Mouse (Mus musculus) myocyte (in vitro differentiated cells): ENCODE data around the gene Hist1h2bj. TPM values are rescaled to one million over a fixed set of nuclear protein-coding genes. Genes with fewer than 3 reads are reported as not detected.

ENCODE experiments used
- H3K27me3 ChIP-seq: one replicate; pipeline ENCODE4 v1.6.1; 2011; ENCODE audit not compliant: control insufficient read depth, insufficient read depth, insufficient read length
- H3K36me3 ChIP-seq: one replicate; pipeline ENCODE4 v1.6.1; 2011; ENCODE audit not compliant: control insufficient read depth, insufficient read depth
- H3K4me2 ChIP-seq: one replicate; pipeline ENCODE4 v1.6.1; 2011; ENCODE audit warnings: low read depth, control low read depth
- H3K4me3 ChIP-seq: one replicate; pipeline ENCODE4 v1.5.1; 2011; ENCODE audit warnings: mild to moderate bottlenecking, control low read depth, moderate library complexity
- H3K79me2 ChIP-seq: one replicate; pipeline ENCODE4 v1.6.1; 2011; ENCODE audit not compliant: control insufficient read depth, insufficient read depth
- H3ac ChIP-seq: one replicate; pipeline ENCODE4 v1.6.1; 2011; ENCODE audit not compliant: control insufficient read depth, insufficient read length
- CEBPB ChIP-seq: IDR thresholded peaks from 2 replicates; pipeline ENCODE4 v1.6.1; 2011; ENCODE audit warnings: mild to moderate bottlenecking, moderate library complexity; ENCODE audit not compliant: poor library complexity, insufficient read depth, severe bottlenecking
- E2F4 ChIP-seq: IDR thresholded peaks from one replicate; pipeline ENCODE4 v1.6.1; 2011; ENCODE audit warnings: mild to moderate bottlenecking, control low read depth, moderate library complexity; ENCODE audit not compliant: insufficient read depth
- MAX ChIP-seq: IDR thresholded peaks from one replicate; pipeline ENCODE4 v1.6.1; 2011; ENCODE audit warnings: low read depth, mild to moderate bottlenecking, control low read depth
- MYOD1 ChIP-seq, 3 experiments: IDR thresholded peaks; one replicate each; pipeline ENCODE4 v1.6.1; 2011; ENCODE audit warnings: control low read depth in 2 of 3, low read depth in 2 of 3, mild to moderate bottlenecking in 2 of 3, moderate library complexity in 1 of 3; ENCODE audit not compliant: insufficient read length in 2 of 3, control insufficient read depth in 1 of 3
- MYOG ChIP-seq, 3 experiments: IDR thresholded peaks; one replicate each; pipeline ENCODE4 v1.6.1; 2011; ENCODE audit warnings: control low read depth in 2 of 3, low read depth in 2 of 3, mild to moderate bottlenecking in 2 of 3; ENCODE audit not compliant: insufficient read length in 2 of 3, control insufficient read depth in 1 of 3, insufficient read depth in 1 of 3
- POLR2A ChIP-seq: IDR thresholded peaks from one replicate; pipeline ENCODE4 v1.6.1; 2011; ENCODE audit warnings: low read depth, mild to moderate bottlenecking, control low read depth, moderate library complexity; ENCODE audit not compliant: insufficient read length
- POLR2AphosphoS2 ChIP-seq: IDR thresholded peaks from one replicate; pipeline ENCODE4 v1.6.1; 2011; ENCODE audit warnings: low read depth, control low read depth; ENCODE audit not compliant: insufficient read length
- REST ChIP-seq: IDR thresholded peaks from one replicate; pipeline ENCODE4 v1.6.1; 2011; ENCODE audit warnings: mild to moderate bottlenecking, control low read depth, moderate library complexity; ENCODE audit not compliant: insufficient read depth, insufficient read length
- SRF ChIP-seq: IDR thresholded peaks from one replicate; pipeline ENCODE4 v1.6.1; 2011; ENCODE audit warnings: low read depth; ENCODE audit not compliant: control insufficient read depth, insufficient read length
- TCF12 ChIP-seq: IDR thresholded peaks from one replicate; pipeline ENCODE4 v1.6.1; 2011; ENCODE audit warnings: mild to moderate bottlenecking, control low read depth; ENCODE audit not compliant: poor library complexity, insufficient read depth, severe bottlenecking
- TCF3 ChIP-seq: IDR thresholded peaks from one replicate; pipeline ENCODE4 v1.6.1; 2011; ENCODE audit warnings: low read depth, control low read depth; ENCODE audit not compliant: insufficient read length
- USF1 ChIP-seq: IDR thresholded peaks from one replicate; pipeline ENCODE4 v1.6.1; 2011; ENCODE audit warnings: low read depth, mild to moderate bottlenecking, control low read depth, moderate library complexity
- polyA plus RNA-seq: library from polyadenylated mRNA; unstranded; fragments of >200 nt; fragmentation: generic; extraction: Trizol; gene quantifications from one replicate; pipeline ENCODE4 v1.2.1, GENCODE M21; 2012; ENCODE audit warnings: missing spikeins

The Hist1h2bj gene
- polyA plus RNA-seq, 1 experiment: 3.4 TPM

GRCm38 (mm10) chr13:21996101-21996839 is 46.7 kb upstream of the Hist1h2bj start:
- H3K4me2 ChIP-seq: peak overlapping the region; percentile 100
- peak overlapping the region; percentile 35 for H3ac ChIP-seq
- H3K36me3 ChIP-seq: no peaks in the 10 kb centered on the region
- H3K4me3 ChIP-seq: peak overlapping the region; percentile 34
- no peaks in the 10 kb centered on the region for H3K79me2 ChIP-seq
- peaks cover 4% of the 10 kb centered on the region for H3K27me3 ChIP-seq
- TF ChIP-seq MYOD1 (IDR thresholded peaks at IDR 0.05; ENCODE audit: control insufficient read depth in 1 of 3, insufficient read length in 2 of 3, low read depth in 2 of 3) (no peak), POLR2A (no peak)

- Histone ChIP-seq H3K4me3 (peak overlapping the region; percentile 34), H3K79me2 (no peaks in the 10 kb centered on the region), H3K27me3 (peaks cover 4% of the 10 kb centered on the region), H3K36me3 (no peaks in the 10 kb centered on the region), H3K4me2 (peak overlapping the region; percentile 100), H3ac (no peak overlapping the region)
- TF ChIP-seq POLR2A (no peak), CEBPB (no peak), USF1 (no peak), REST (no peak), MYOG (IDR thresholded peaks at IDR 0.05; ENCODE audit: control insufficient read depth in 1 of 3, insufficient read depth in 1 of 3, insufficient read length in 2 of 3, low read depth in 2 of 3) (no peak), TCF12 (no peak), E2F4 (no peak), MAX (no peak), TCF3 (no peak), SRF (no peak), MYOD1 (IDR thresholded peaks at IDR 0.05; ENCODE audit: control insufficient read depth in 1 of 3, insufficient read length in 2 of 3, low read depth in 2 of 3) (no peak), POLR2AphosphoS2 (no peak)
Measured at GRCm38 (mm10) chr13:21996840-21997185, 46.2 kb upstream of the Hist1h2bj start.

GRCm38 (mm10) chr13:21997201-21997820 is 45.7 kb upstream of the Hist1h2bj start:
- TF ChIP-seq CEBPB: no peak
- TF ChIP-seq POLR2A: no peak
- TF ChIP-seq REST: no peak
- Histone ChIP-seq H3K4me3 (peak overlapping the region; percentile 34), H3K79me2 (no peaks in the 10 kb centered on the region), H3K27me3 (peaks cover 4% of the 10 kb centered on the region), H3K4me2 (peak overlapping the region; percentile 100), H3K36me3 (no peaks in the 10 kb centered on the region), H3ac (no peak overlapping the region)

- H3K36me3 ChIP-seq: no peaks in the 10 kb centered on the region
- peak overlapping the region; percentile 34 for H3K4me3 ChIP-seq
- H3K27me3 ChIP-seq: peaks cover 4% of the 10 kb centered on the region
- H3K79me2 ChIP-seq: no peaks in the 10 kb centered on the region
- no peak overlapping the region for H3ac ChIP-seq
- TF ChIP-seq MAX (no peak), POLR2A (no peak), SRF (no peak), CEBPB (no peak), POLR2AphosphoS2 (no peak), REST (no peak), E2F4 (no peak), MYOG (IDR thresholded peaks at IDR 0.05; ENCODE audit: control insufficient read depth in 1 of 3, insufficient read depth in 1 of 3, insufficient read length in 2 of 3, low read depth in 2 of 3) (no peak)
- peak overlapping the region; percentile 100 for H3K4me2 ChIP-seq
Measured at GRCm38 (mm10) chr13:21997821-21998220, 45.2 kb upstream of the Hist1h2bj start.

GRCm38 (mm10) chr13:21998412-21998811 is 44.6 kb upstream of the Hist1h2bj start:
- Histone ChIP-seq H3K36me3 (no peaks in the 10 kb centered on the region), H3K4me2 (no peak overlapping the region), H3K4me3 (no peak overlapping the region), H3K79me2 (no peaks in the 10 kb centered on the region), H3ac (no peak overlapping the region), H3K27me3 (peaks cover 4% of the 10 kb centered on the region)
- TF ChIP-seq SRF (no peak), POLR2A (no peak), POLR2AphosphoS2 (no peak), REST (no peak), TCF12 (no peak), USF1 (no peak), MYOG (IDR thresholded peaks at IDR 0.05; ENCODE audit: control insufficient read depth in 1 of 3, insufficient read depth in 1 of 3, insufficient read length in 2 of 3, low read depth in 2 of 3) (no peak), MAX (no peak), MYOD1 (IDR thresholded peaks at IDR 0.05; ENCODE audit: control insufficient read depth in 1 of 3, insufficient read length in 2 of 3, low read depth in 2 of 3) (no peak), TCF3 (no peak), E2F4 (no peak), CEBPB (no peak)
